Mouse (Mus musculus): ENCODE measurements around the gene Rffl. TPM values are rescaled to one million over a fixed set of nuclear protein-coding genes. Genes with fewer than 3 reads are reported as not detected.

The Rffl gene
- polyA plus RNA-seq, 1 experiment from 2014 or later = 21.9 TPM

DNA sequence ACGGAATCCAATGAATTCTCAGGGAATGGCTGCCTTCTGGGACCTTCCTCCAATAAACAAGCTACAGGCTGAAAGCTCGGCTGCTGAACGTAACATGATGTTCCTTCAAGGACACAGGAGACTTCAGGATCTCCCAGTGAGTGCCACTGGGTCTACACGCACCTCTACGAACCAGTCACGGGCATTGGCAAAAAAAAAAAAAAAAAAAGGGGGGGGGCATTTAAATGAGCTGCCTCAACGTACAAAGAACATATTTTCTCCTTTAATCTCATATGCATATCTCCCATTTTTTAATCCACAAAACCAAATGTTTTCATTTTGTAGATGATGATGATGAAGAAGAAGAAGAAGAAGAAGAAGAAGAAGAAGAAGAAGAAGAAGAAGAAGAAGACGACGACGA, 5.1 kb downstream of the Rffl start:
- Histone ChIP-seq H3K36me3 (ENCODE audit: control insufficient read depth, insufficient read depth, low read length) (no peaks in the 10 kb centered on the region), H3K4me2 (ENCODE audit: low read depth, low read length) (no peak overlapping the region), H3K27me3 (ENCODE audit: control insufficient read depth, insufficient read depth, low read length) (no peaks in the 10 kb centered on the region), H3K4me1 (ENCODE audit: control insufficient read depth, insufficient read depth, low read length) (peaks cover 16% of the 10 kb centered on the region; the same call in 1 of the 2 replicates), H3K4me3 (replicated peaks; ENCODE audit: low read length) (no peak overlapping the region), H3K9me3 (replicated peaks; ENCODE audit: control insufficient read depth, low read length) (no peaks in the 10 kb centered on the region), H3K27ac (ENCODE audit: low read length) (no peak overlapping the region), H3K9ac (ENCODE audit: low read length) (no peak overlapping the region)
- ATAC-seq (ENCODE audit: insufficient read depth, low FRiP score) = no peak
- 83% methylated on average over 10 of the region's 10 CpGs for WGBS

DNA sequence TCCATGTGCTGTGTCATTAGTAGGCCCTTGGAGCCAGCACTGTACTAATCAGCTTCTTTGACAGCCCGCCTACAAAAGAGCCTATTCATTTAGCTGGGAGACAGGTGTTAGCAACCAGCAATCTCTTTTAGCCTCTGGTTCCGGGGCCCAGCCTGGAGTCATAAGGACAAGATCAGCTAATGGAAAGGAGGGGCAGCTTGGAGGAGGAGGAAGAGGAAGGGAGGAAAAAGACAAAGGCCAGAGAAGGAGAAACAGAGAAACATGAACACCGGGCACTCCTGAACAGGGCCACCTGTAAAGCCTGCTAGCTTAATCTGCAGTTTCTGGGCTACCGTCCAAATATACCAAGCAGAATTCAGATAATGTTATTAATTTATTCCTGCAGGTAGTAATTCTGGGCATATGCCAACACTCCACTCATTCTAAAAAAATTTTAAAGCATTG, 7.5 kb downstream of the Rffl start:
- H3K4me2 ChIP-seq (ENCODE audit: low read depth, low read length) = no peak overlapping the region
- no peak overlapping the region for H3K9ac ChIP-seq (ENCODE audit: low read length)
- no peaks in the 10 kb centered on the region for H3K27me3 ChIP-seq (ENCODE audit: control insufficient read depth, insufficient read depth, low read length)
- H3K27ac ChIP-seq (ENCODE audit: low read length) = peak overlapping the region; percentile 72
- peak; percentile 77 for ATAC-seq (ENCODE audit: insufficient read depth, low FRiP score)
- peaks cover 19% of the 10 kb centered on the region; the same call in 1 of the 2 replicates for H3K4me1 ChIP-seq (ENCODE audit: control insufficient read depth, insufficient read depth, low read length)
- 37% methylated on average over 4 of the region's 4 CpGs for WGBS
- no peaks in the 10 kb centered on the region for H3K9me3 ChIP-seq (replicated peaks; ENCODE audit: control insufficient read depth, low read length)
- no peak overlapping the region for H3K4me3 ChIP-seq (replicated peaks; ENCODE audit: low read length)
- H3K36me3 ChIP-seq (ENCODE audit: control insufficient read depth, insufficient read depth, low read length) = no peaks in the 10 kb centered on the region

DNA sequence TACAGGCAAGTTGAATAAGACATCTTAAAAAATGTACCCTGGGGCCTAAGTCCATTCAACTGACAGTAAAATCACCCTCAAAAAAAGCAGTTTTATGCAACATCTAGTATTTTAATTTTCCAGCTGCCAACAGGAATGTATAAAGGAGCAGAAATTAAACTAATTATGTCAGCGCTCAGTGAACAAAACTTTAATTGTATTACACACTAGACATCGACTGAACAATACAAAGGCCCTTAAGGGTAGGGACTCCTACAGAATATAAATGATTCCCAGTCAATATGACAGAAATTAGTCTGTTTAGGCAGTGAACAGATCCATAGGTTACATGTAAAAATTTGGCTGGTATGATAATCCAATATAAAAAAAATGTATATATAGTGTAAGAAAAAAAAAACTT, 8.0 kb downstream of the Rffl start:
- 76% methylated on average over 2 of the region's 2 CpGs for WGBS
- H3K4me2 ChIP-seq (ENCODE audit: low read depth, low read length) = no peak overlapping the region
- no peak overlapping the region for H3K4me3 ChIP-seq (replicated peaks; ENCODE audit: low read length)
- no peak for ATAC-seq (ENCODE audit: insufficient read depth, low FRiP score)
- H3K36me3 ChIP-seq (ENCODE audit: control insufficient read depth, insufficient read depth, low read length) = no peaks in the 10 kb centered on the region
- H3K9ac ChIP-seq (ENCODE audit: low read length) = no peak overlapping the region
- H3K4me1 ChIP-seq (ENCODE audit: control insufficient read depth, insufficient read depth, low read length) = peaks cover 19% of the 10 kb centered on the region; the same call in 1 of the 2 replicates
- H3K27ac ChIP-seq (ENCODE audit: low read length) = no peak overlapping the region
- H3K27me3 ChIP-seq (ENCODE audit: control insufficient read depth, insufficient read depth, low read length) = no peaks in the 10 kb centered on the region
- H3K9me3 ChIP-seq (replicated peaks; ENCODE audit: control insufficient read depth, low read length) = no peaks in the 10 kb centered on the region

DNA sequence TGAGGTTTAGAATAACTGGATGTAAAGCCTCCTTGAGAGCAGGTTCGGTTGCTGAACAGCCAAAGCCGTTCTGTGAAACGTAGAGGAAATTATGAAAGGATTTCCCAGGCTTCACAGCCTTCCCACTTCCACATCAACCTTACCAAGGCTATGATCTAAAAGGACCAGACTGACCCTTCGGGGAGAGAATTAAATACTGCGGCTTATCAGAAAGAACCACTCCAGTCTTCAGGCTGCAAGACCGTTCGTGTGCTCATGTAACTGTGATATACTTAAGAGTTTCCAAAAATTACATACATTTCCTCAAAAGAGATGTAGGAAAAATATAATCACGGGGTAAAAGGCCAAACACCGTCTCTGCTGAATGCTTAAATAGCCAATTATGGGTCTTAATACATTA, 8.4 kb downstream of the Rffl start:
- H3K4me3 ChIP-seq (replicated peaks; ENCODE audit: low read length) = no peak overlapping the region
- H3K4me1 ChIP-seq (ENCODE audit: control insufficient read depth, insufficient read depth, low read length) = peaks cover 19% of the 10 kb centered on the region; the same call in 1 of the 2 replicates
- H3K27me3 ChIP-seq (ENCODE audit: control insufficient read depth, insufficient read depth, low read length) = no peaks in the 10 kb centered on the region
- H3K4me2 ChIP-seq (ENCODE audit: low read depth, low read length) = no peak overlapping the region
- WGBS = 83% methylated on average over 9 of the region's 9 CpGs
- no peak overlapping the region for H3K9ac ChIP-seq (ENCODE audit: low read length)
- H3K27ac ChIP-seq (ENCODE audit: low read length) = no peak overlapping the region
- no peaks in the 10 kb centered on the region for H3K9me3 ChIP-seq (replicated peaks; ENCODE audit: control insufficient read depth, low read length)
- no peak for ATAC-seq (ENCODE audit: insufficient read depth, low FRiP score)
- no peaks in the 10 kb centered on the region for H3K36me3 ChIP-seq (ENCODE audit: control insufficient read depth, insufficient read depth, low read length)

DNA sequence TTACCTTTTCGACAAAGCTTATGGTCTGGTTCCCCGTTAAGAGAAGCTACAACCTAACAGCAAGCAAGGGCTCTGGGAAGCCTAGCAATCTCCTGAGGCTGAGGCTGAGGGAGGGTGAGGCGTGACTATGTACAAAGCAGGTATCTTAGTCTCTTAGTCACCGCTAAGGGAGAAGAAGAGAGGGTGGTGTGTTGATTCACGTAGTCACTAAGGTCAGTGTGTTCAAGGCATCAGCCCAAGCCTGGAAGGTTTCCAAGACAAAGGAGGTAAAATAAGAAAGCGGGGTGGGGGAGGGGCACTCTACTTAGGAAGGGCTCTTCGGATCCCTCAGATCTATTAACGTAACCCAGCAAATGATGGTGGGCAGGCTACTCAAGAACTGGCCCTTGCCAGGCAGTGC, 9.5 kb downstream of the Rffl start:
- H3K4me3 ChIP-seq (replicated peaks; ENCODE audit: low read length) = no peak overlapping the region
- H3K36me3 ChIP-seq (ENCODE audit: control insufficient read depth, insufficient read depth, low read length) = no peaks in the 10 kb centered on the region
- H3K9me3 ChIP-seq (replicated peaks; ENCODE audit: control insufficient read depth, low read length) = no peaks in the 10 kb centered on the region
- H3K27ac ChIP-seq (ENCODE audit: low read length) = peak overlapping the region; percentile 70
- H3K9ac ChIP-seq (ENCODE audit: low read length) = no peak overlapping the region
- 60% methylated on average over 8 of the region's 8 CpGs for WGBS
- ATAC-seq (ENCODE audit: insufficient read depth, low FRiP score) = peak; percentile 87; the same call in 1 of the 2 replicates
- peaks cover 19% of the 10 kb centered on the region for H3K4me1 ChIP-seq (ENCODE audit: control insufficient read depth, insufficient read depth, low read length)
- no peaks in the 10 kb centered on the region for H3K27me3 ChIP-seq (ENCODE audit: control insufficient read depth, insufficient read depth, low read length)
- H3K4me2 ChIP-seq (ENCODE audit: low read depth, low read length) = peak overlapping the region; percentile 15; the same call in 1 of the 2 replicates

DNA sequence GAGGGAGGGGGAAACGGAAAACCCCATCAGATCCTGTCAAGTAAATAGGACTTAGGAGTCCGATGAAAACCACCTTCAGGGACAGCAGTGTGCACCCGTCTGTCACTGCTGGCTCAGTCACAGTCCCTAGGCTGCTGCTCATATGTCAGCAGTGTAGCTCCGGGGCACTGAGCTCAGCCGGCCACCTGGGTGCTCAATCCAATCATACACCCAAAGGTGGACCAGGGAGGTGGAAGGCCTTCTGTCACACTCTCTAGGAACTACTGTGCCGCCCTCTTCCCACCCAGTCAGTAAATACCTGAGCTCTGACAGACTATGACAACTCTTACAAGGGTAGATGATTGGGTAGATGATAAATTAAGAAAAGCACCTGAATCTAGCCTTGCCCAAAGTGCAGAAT, 10.3 kb downstream of the Rffl start:
- no peak overlapping the region for H3K9ac ChIP-seq (ENCODE audit: low read length)
- no peaks in the 10 kb centered on the region for H3K9me3 ChIP-seq (replicated peaks; ENCODE audit: control insufficient read depth, low read length)
- no peak overlapping the region for H3K4me3 ChIP-seq (replicated peaks; ENCODE audit: low read length)
- peak overlapping the region; percentile 70; the same call in 1 of the 2 replicates for H3K27ac ChIP-seq (ENCODE audit: low read length)
- peaks cover 19% of the 10 kb centered on the region for H3K4me1 ChIP-seq (ENCODE audit: control insufficient read depth, insufficient read depth, low read length)
- no peaks in the 10 kb centered on the region for H3K27me3 ChIP-seq (ENCODE audit: control insufficient read depth, insufficient read depth, low read length)
- ATAC-seq (ENCODE audit: insufficient read depth, low FRiP score) = no peak
- H3K4me2 ChIP-seq (ENCODE audit: low read depth, low read length) = peak overlapping the region; percentile 15; the same call in 1 of the 2 replicates
- 76% methylated on average over 6 of the region's 6 CpGs for WGBS
- H3K36me3 ChIP-seq (ENCODE audit: control insufficient read depth, insufficient read depth, low read length) = no peaks in the 10 kb centered on the region

DNA sequence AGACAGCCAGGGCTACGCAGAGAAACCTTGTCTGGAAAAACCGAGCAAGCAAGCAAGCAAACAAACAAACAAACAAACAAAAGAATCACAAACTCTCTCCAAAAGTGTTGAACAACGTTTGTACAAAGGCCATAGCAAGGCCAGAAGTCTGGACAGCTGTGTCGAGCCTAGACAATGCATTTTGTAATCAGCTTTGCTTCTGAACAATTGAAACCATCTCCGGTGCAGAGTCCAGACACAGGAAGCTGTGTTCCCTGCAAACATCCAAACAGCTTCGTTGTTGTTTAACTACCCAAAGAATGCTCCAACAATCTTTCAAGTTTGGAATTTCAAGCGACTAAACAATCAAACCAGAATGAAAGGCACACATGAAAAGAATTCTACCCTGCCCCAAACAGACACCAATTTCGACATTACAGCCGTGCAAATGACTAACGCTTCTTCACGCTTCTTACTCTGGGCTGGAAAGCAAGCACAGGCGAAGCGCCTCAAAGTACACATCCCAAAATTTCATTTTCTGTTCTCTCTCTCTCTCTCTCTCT, 13.6 kb downstream of the Rffl start:
- H3K9ac ChIP-seq (ENCODE audit: low read length) = no peak overlapping the region
- no peaks in the 10 kb centered on the region for H3K27me3 ChIP-seq (ENCODE audit: control insufficient read depth, insufficient read depth, low read length)
- 68% methylated on average over 13 of the region's 13 CpGs for WGBS
- H3K36me3 ChIP-seq (ENCODE audit: control insufficient read depth, insufficient read depth, low read length) = no peaks in the 10 kb centered on the region
- H3K27ac ChIP-seq (ENCODE audit: low read length) = no peak overlapping the region
- peaks cover 19% of the 10 kb centered on the region for H3K4me1 ChIP-seq (ENCODE audit: control insufficient read depth, insufficient read depth, low read length)
- no peak overlapping the region for H3K4me2 ChIP-seq (ENCODE audit: low read depth, low read length)
- no peak overlapping the region for H3K4me3 ChIP-seq (replicated peaks; ENCODE audit: low read length)
- H3K9me3 ChIP-seq (replicated peaks; ENCODE audit: control insufficient read depth, low read length) = no peaks in the 10 kb centered on the region
- ATAC-seq (ENCODE audit: insufficient read depth, low FRiP score) = no peak

DNA sequence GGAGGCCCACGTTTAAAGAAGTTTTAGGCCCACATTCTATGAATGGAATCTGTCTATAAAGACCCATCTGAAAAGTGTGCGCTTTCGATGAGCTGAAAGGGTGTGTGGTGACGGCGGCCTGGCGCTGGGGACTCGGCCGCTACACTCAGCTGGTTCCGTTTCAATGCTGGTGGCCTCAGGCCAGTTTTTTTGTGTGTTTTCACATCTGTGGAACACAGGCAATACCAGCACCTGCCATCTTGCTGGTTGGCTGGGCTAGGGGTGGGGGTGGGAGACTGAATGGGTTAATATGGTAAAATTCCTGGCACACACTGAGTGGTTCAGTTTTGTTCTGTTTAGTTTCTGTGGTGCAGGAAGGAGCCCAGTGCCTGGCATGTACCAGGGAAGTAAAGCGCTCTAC, 15.0 kb downstream of the Rffl start:
- Histone ChIP-seq H3K4me2 (ENCODE audit: low read depth, low read length) (no peak overlapping the region), H3K4me1 (ENCODE audit: control insufficient read depth, insufficient read depth, low read length) (peaks cover 9% of the 10 kb centered on the region), H3K27me3 (ENCODE audit: control insufficient read depth, insufficient read depth, low read length) (no peaks in the 10 kb centered on the region), H3K27ac (ENCODE audit: low read length) (peak overlapping the region; percentile 66; the same call in 1 of the 2 replicates), H3K9ac (ENCODE audit: low read length) (no peak overlapping the region), H3K4me3 (replicated peaks; ENCODE audit: low read length) (no peak overlapping the region), H3K36me3 (ENCODE audit: control insufficient read depth, insufficient read depth, low read length) (no peaks in the 10 kb centered on the region), H3K9me3 (replicated peaks; ENCODE audit: control insufficient read depth, low read length) (no peaks in the 10 kb centered on the region)
- 58% methylated on average over 10 of the region's 10 CpGs for WGBS
- ATAC-seq (ENCODE audit: insufficient read depth, low FRiP score) = peak; percentile 30; the same call in 1 of the 2 replicates

DNA sequence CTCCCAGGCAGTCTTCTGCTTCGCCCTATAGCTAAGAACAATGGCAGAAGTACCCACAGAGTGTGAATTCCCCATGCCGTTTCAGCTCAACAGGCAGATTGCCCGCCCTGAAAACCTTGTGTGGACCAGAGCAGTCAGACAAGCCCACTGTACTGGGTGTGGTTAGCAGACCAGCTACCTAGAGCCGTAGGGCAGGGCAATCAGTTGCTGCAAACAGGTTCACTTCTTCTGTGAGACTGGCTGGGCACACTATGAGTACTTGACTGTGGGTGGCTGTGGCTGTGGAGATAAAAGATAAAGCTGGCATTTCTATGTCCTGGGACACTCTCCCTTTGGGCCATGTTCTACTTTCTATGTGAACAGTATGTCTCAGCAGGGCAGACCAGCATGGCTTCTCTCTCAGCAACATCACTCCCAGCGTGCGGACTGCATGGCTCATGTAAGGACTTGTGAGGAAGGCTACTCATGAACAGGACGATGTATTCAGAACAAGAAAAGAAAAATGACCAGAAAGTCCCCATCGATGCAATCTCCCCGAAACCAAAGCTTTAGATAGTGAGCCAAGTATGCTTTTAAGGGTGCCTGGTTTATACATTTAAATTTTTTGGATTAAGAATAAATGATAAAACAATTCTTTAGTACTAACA, 15.6 kb downstream of the Rffl start:
- WGBS = 58% methylated on average over 9 of the region's 9 CpGs
- Histone ChIP-seq H3K9ac (ENCODE audit: low read length) (no peak overlapping the region), H3K4me3 (replicated peaks; ENCODE audit: low read length) (no peak overlapping the region), H3K27ac (ENCODE audit: low read length) (peak overlapping the region; percentile 70), H3K9me3 (replicated peaks; ENCODE audit: control insufficient read depth, low read length) (no peaks in the 10 kb centered on the region), H3K27me3 (ENCODE audit: control insufficient read depth, insufficient read depth, low read length) (no peaks in the 10 kb centered on the region), H3K4me1 (ENCODE audit: control insufficient read depth, insufficient read depth, low read length) (peaks cover 9% of the 10 kb centered on the region), H3K4me2 (ENCODE audit: low read depth, low read length) (no peak overlapping the region), H3K36me3 (ENCODE audit: control insufficient read depth, insufficient read depth, low read length) (no peaks in the 10 kb centered on the region)
- peak; percentile 87 for ATAC-seq (ENCODE audit: insufficient read depth, low FRiP score)

Measured in stomach, embryonic 16.5 days (tissue).